Mouse (Mus musculus): ENCODE measurements around the gene Gm10135. TPM values are rescaled to one million over a fixed set of nuclear protein-coding genes. Genes with fewer than 3 reads are reported as not detected.
A peak's percentile ranks its signal among the peaks of the same experiment; 100 is the strongest.
"Not testable (repeated sequence)": the region's sequence is repeated elsewhere in the genome, so short reads cannot be mapped to it uniquely, and the experiment has no call there.

Gene Gm10135
- polyA plus RNA-seq (2012; rRNA removed), result not detected in 2 replicates
- polyA plus RNA-seq (2014; fragmentation: Nextera tagmentation; extraction: Ambion mirVana), result not detected in 2 replicates

DNA sequence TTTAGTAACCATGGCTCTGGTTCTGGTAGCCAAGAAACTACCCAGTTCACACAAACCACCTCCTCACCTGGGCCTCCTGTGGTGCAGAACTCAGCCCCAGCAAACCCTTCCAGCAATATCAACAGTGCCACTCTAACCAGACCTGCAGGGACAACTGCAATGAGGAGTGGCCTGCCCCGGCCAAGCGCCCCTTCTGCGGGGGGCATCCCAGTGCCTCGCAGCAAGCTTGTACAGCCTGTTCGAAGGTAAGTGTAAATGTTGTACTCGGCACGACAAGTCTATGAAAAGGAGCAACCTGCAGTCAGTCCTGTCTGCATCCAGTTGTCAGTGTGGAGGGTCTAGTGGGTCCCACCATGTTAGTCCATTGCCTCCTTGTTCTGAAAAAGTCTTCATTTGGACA, at the start of gene Gm10135:
TSS of gene Gm10135 (minus strand) at position 101 of the 400 bp plus-strand sequence.
- TF ChIP-seq POLR2A (IDR thresholded peaks at IDR 0.05; ENCODE audit: borderline replicate concordance, extremely low read depth, insufficient read depth, insufficient read length), result no peak
- Histone ChIP-seq H3K9ac (ENCODE audit: low read depth, low read length, severe bottlenecking) (no peak within 1 kb of the TSS), H3K4me1 (ENCODE audit: control insufficient read depth, insufficient read depth, low read length) (no peaks in the 10 kb centered on the region), H3K9me3 (ENCODE audit: control insufficient read depth, low read length) (no peaks in the 10 kb centered on the region), H3K27me3 (ENCODE audit: control insufficient read depth, insufficient read depth, low read length) (no peaks in the 10 kb centered on the region), H3K27ac (replicated peaks; ENCODE audit: low read depth, low read length) (no peak within 1 kb of the TSS), H3K36me3 (ENCODE audit: control insufficient read depth, insufficient read depth, low read length) (peaks cover 48% of the 10 kb centered on the region), H3K4me2 (replicated peaks; ENCODE audit: low read depth, low read length, severe bottlenecking) (no peak within 1 kb of the TSS), H3K4me3 (replicated peaks; ENCODE audit: low read length) (no peak within 1 kb of the TSS)
- no peak for ATAC-seq (ENCODE audit: low FRiP score, low read depth)
- WGBS, result 94% methylated on average over 7 of the region's 7 CpGs
- no peak for DNase-seq (ENCODE audit: low spot score)

GRCm38 (mm10) chr5:73023801-73024200, 49.3 kb upstream of the Gm10135 start:
- H3K4me2 ChIP-seq (replicated peaks; ENCODE audit: low read depth, low read length, severe bottlenecking), result no peak overlapping the region
- no peaks in the 10 kb centered on the region for H3K27me3 ChIP-seq (ENCODE audit: control insufficient read depth, insufficient read depth, low read length)
- H3K36me3 ChIP-seq (ENCODE audit: control insufficient read depth, insufficient read depth, low read length), result peaks cover 21% of the 10 kb centered on the region
- no peaks in the 10 kb centered on the region for H3K4me1 ChIP-seq (ENCODE audit: control insufficient read depth, insufficient read depth, low read length)
- H3K27ac ChIP-seq (replicated peaks; ENCODE audit: low read depth, low read length), result no peak overlapping the region
- 91% methylated on average over 13 of the region's 13 CpGs for WGBS
- TF ChIP-seq POLR2A (IDR thresholded peaks at IDR 0.05; ENCODE audit: borderline replicate concordance, extremely low read depth, insufficient read depth, insufficient read length), result no peak
- ATAC-seq (ENCODE audit: low FRiP score, low read depth), result no peak
- H3K9me3 ChIP-seq (ENCODE audit: control insufficient read depth, low read length), result no peaks in the 10 kb centered on the region
- no peak overlapping the region for H3K4me3 ChIP-seq (replicated peaks; ENCODE audit: low read length)
- DNase-seq (ENCODE audit: low spot score), result no peak
- H3K9ac ChIP-seq (ENCODE audit: low read depth, low read length, severe bottlenecking), result no peak overlapping the region

GRCm38 (mm10) chr5:73014745-73015144, 40.2 kb upstream of the Gm10135 start:
- peaks cover 11% of the 10 kb centered on the region for H3K27me3 ChIP-seq (ENCODE audit: control insufficient read depth, insufficient read depth, low read length)
- H3K4me1 ChIP-seq (ENCODE audit: control insufficient read depth, insufficient read depth, low read length), result peaks cover 4% of the 10 kb centered on the region; the same call in 1 of the 2 replicates
- no peak overlapping the region for H3K9ac ChIP-seq (ENCODE audit: low read depth, low read length, severe bottlenecking)
- no peak overlapping the region for H3K4me2 ChIP-seq (replicated peaks; ENCODE audit: low read depth, low read length, severe bottlenecking)
- TF ChIP-seq POLR2A (IDR thresholded peaks at IDR 0.05; ENCODE audit: borderline replicate concordance, extremely low read depth, insufficient read depth, insufficient read length), result no peak
- H3K36me3 ChIP-seq (ENCODE audit: control insufficient read depth, insufficient read depth, low read length), result no peaks in the 10 kb centered on the region
- 27% methylated on average over 9 of the region's 9 CpGs for WGBS
- no peak overlapping the region for H3K27ac ChIP-seq (replicated peaks; ENCODE audit: low read depth, low read length)
- no peak for ATAC-seq (ENCODE audit: low FRiP score, low read depth)
- H3K4me3 ChIP-seq (replicated peaks; ENCODE audit: low read length), result no peak overlapping the region
- H3K9me3 ChIP-seq (ENCODE audit: control insufficient read depth, low read length), result no peaks in the 10 kb centered on the region
- DNase-seq (ENCODE audit: low spot score), result no peak

GRCm38 (mm10) chr5:73013611-73014287, 39.2 kb upstream of the Gm10135 start:
- peak overlapping the region; percentile 61 for H3K4me2 ChIP-seq (replicated peaks; ENCODE audit: low read depth, low read length, severe bottlenecking)

DNA sequence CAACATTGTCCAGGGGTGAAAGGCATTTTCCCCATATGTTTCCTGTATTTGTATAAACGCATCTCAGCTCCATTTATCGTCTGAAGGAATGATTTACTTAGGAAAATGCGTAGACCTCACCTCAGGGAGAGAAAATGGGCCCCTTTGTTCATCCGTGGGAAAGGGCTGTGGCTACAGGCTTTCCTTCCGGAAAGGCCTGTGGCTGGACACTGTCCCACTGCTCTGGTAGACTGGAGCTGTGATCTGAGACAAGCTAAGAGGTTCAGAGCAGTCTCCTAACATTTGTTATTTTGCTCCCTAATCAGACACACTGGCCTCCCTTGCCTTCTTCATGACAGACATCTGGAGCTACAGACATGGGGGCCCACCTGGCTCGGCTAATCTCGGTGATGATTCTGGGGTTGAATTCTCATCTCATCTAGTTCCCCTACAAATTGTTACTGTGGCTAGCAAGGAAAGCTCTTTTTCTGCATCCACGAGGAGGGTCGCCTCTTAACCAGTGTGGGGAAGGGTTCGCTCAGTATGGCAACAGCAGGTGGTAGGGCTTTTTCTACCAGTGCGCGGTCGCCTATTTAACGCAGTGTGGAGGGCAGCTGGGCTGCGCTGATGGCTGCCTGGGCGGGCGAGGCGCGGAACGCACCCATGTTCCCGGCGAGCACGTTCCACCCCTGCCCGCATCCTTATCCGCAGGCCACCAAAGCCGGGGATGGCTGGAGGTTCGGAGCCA, 38.5 kb upstream of the Gm10135 start:
- 36% methylated on average over 15 of the region's 27 CpGs for WGBS
- not testable (repeated sequence) for H3K36me3 ChIP-seq (ENCODE audit: control insufficient read depth, insufficient read depth, low read length); DNase-seq (ENCODE audit: low spot score); H3K4me1 ChIP-seq (ENCODE audit: control insufficient read depth, insufficient read depth, low read length); H3K9ac ChIP-seq (ENCODE audit: low read depth, low read length, severe bottlenecking); H3K27ac ChIP-seq (replicated peaks; ENCODE audit: low read depth, low read length); H3K9me3 ChIP-seq (ENCODE audit: control insufficient read depth, low read length)
- Histone ChIP-seq H3K4me2 (replicated peaks; ENCODE audit: low read depth, low read length, severe bottlenecking) (peak overlapping the region; percentile 61), H3K27me3 (ENCODE audit: control insufficient read depth, insufficient read depth, low read length) (peaks cover 18% of the 10 kb centered on the region), H3K4me3 (replicated peaks; ENCODE audit: low read length) (peak overlapping the region; percentile 36)
- peak; percentile 54; the same call in 1 of the 2 replicates for ATAC-seq (ENCODE audit: low FRiP score, low read depth)

More at GRCm38 (mm10) chr5:73013611-73014287, 39.2 kb upstream of the Gm10135 start:
- H3K9ac ChIP-seq (ENCODE audit: low read depth, low read length, severe bottlenecking); H3K4me1 ChIP-seq (ENCODE audit: control insufficient read depth, insufficient read depth, low read length); DNase-seq (ENCODE audit: low spot score); H3K36me3 ChIP-seq (ENCODE audit: control insufficient read depth, insufficient read depth, low read length); H3K27ac ChIP-seq (replicated peaks; ENCODE audit: low read depth, low read length); H3K9me3 ChIP-seq (ENCODE audit: control insufficient read depth, low read length): not testable (repeated sequence)
- Histone ChIP-seq H3K27me3 (ENCODE audit: control insufficient read depth, insufficient read depth, low read length) (peaks cover 11% of the 10 kb centered on the region), H3K4me3 (replicated peaks; ENCODE audit: low read length) (peak overlapping the region; percentile 36)
- WGBS, result 4% methylated on average over 25 of the region's 65 CpGs
- ATAC-seq (ENCODE audit: low FRiP score, low read depth), result peak; percentile 60

DNA sequence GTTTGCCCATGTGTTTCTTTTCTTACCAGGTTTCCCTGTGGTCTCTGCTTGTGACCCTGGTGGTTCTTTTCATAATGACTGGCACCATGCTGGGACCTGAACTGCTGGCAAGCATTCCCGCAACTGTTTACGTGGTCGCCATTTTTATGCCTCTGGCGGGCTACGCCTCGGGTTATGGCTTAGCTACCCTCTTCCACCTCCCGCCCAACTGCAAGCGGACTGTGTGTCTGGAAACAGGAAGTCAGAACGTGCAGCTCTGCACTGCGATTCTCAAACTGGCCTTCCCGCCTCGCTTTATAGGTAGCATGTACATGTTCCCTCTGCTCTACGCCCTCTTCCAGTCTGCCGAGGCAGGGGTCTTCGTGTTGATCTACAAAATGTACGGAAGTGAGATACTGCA, 37.3 kb upstream of the Gm10135 start:
- not testable (repeated sequence) for H3K27ac ChIP-seq (replicated peaks; ENCODE audit: low read depth, low read length); DNase-seq (ENCODE audit: low spot score); H3K36me3 ChIP-seq (ENCODE audit: control insufficient read depth, insufficient read depth, low read length); H3K4me2 ChIP-seq (replicated peaks; ENCODE audit: low read depth, low read length, severe bottlenecking); H3K9me3 ChIP-seq (ENCODE audit: control insufficient read depth, low read length); H3K4me3 ChIP-seq (replicated peaks; ENCODE audit: low read length); ATAC-seq (ENCODE audit: low FRiP score, low read depth); H3K9ac ChIP-seq (ENCODE audit: low read depth, low read length, severe bottlenecking); H3K4me1 ChIP-seq (ENCODE audit: control insufficient read depth, insufficient read depth, low read length)
- peaks cover 30% of the 10 kb centered on the region for H3K27me3 ChIP-seq (ENCODE audit: control insufficient read depth, insufficient read depth, low read length)
- 76% methylated on average over 13 of the region's 16 CpGs for WGBS

DNA sequence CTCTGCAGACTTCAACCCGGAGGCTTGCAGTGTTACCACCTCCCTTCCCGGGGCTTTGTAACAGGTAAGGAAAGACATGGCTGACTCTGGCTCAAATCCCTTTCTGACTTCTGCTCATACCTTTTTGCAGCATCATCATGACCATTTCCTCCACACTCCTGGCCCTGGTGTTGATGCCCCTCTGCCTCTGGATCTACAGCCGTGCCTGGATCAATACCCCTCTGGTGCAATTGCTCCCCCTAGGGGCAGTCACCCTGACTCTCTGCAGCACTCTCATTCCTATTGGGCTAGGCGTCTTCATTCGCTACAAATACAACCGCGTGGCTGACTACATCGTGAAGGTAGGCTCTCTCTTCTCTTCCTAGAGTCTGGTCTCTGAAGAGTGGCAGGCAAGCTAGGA, 33.7 kb upstream of the Gm10135 start:
- not testable (repeated sequence) for DNase-seq (ENCODE audit: low spot score); ATAC-seq (ENCODE audit: low FRiP score, low read depth)
- H3K27me3 ChIP-seq (ENCODE audit: control insufficient read depth, insufficient read depth, low read length), result peaks cover 38% of the 10 kb centered on the region

More for the DNA sequence above, 33.7 kb upstream of the Gm10135 start:
- H3K27ac ChIP-seq (replicated peaks; ENCODE audit: low read depth, low read length); H3K4me3 ChIP-seq (replicated peaks; ENCODE audit: low read length); H3K36me3 ChIP-seq (ENCODE audit: control insufficient read depth, insufficient read depth, low read length); H3K9me3 ChIP-seq (ENCODE audit: control insufficient read depth, low read length); H3K4me1 ChIP-seq (ENCODE audit: control insufficient read depth, insufficient read depth, low read length); H3K9ac ChIP-seq (ENCODE audit: low read depth, low read length, severe bottlenecking); H3K4me2 ChIP-seq (replicated peaks; ENCODE audit: low read depth, low read length, severe bottlenecking): not testable (repeated sequence)
- WGBS, result 48% methylated on average over 8 of the region's 8 CpGs

All from limb, embryonic 14.5 days (tissue).